Mouse (Mus musculus): ENCODE measurements around the gene Il6ra. TPM values are rescaled to one million over a fixed set of nuclear protein-coding genes. Genes with fewer than 3 reads are reported as not detected.

The Il6ra gene
- polyA plus RNA-seq (2014; fragmentation: Illumina TruSeq; extraction: RNeasy Lipid Tissue Mini Kit (QIAGEN cat#74804); ENCODE audit: low read depth, low replicate concordance): 3.1 TPM

DNA sequence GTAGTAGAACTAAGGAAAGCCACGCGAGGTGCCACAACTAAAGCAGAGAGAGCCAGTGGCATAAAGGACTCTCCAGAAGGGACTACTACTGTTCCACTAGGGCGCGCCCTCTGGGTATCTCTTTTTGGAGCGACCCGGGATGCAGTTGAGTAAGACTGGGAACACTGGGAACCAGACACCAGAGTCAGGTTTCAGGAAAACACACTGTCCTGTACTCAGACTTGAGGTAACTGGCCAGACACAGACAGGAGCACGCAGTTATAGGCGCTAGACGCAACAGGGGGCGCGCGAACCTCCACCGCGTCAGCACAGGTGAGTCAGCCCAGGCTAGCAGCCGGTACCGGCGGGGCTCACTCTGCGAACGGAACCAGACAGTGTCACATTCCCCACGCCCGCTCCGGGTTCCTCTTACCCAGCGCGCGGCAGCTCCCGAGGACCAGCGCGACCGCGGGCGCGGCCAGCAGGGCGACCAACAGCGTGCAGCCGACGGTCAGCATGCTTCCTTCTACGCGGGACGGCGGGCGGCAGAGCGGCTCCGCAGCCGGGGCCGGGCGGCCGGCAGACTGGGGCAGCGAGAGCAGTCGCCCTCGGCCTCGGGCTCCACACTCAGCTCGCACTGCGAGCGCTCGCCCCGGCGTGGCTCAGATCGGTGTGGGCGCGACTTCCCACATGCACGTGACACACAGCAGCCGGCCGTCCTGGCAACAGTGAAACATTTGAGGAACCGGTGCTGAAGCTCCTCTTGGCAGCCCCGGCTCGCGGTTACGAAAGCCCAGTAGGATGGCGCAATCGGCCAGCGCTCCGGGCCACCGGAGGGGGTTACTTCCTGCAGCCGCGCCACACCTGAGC is at the start of gene Il6ra:
Gene Il6ra (minus strand): TSS at position 654 of the 849 bp plus-strand sequence.

DNA sequence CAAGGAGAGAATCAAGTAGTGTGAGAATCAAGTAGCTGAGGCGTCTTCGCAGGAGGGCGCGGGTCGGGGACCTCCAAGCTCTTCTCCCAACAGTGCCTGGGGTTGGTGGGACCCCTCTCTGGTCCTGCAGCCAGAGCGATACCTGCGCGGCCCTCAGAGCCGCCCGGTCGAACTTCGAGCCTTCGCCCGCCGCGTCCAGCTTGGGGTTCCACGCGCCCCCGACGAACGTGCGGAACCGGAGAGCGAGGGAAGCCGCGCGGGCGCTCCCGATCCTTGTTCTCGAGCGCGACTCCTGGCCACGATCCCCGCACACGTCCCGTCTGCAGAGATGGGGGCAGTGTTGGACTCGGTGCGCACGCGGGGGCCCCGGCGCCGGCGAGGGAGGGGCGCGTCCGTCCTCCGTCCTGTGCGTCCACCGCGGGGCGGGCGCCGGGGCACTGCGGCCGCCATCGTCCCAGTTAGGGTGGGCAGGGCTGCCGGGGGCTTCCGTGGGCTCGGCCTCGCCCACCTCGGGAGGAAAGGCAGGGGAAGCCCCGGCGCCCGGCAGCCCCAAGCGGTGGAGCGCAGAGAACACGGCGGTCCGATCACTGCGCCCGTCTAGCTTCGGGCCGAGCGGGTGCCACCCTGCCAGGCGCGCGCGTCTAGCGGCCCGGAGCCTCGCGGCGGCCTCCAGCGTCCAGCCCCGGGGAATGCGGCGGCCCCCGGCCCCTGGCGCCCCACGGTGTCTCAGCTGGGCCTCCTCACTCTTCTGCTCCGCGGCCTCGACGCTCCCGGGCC is 82.0 kb downstream of the Il6ra start, which contains the start of gene She:
Gene She (plus strand): TSS at position 556 of the 777 bp plus-strand sequence.

Other genes starting within 250 kb of the Il6ra start
- 7.5 TPM for gene Adar, start 198.2 kb downstream of the Il6ra start, polyA plus RNA-seq (2014; fragmentation: Illumina TruSeq; extraction: RNeasy Lipid Tissue Mini Kit (QIAGEN cat#74804); ENCODE audit: low read depth, low replicate concordance)
- gene Chrnb2, start 148.6 kb downstream of the Il6ra start, polyA plus RNA-seq (2014; fragmentation: Illumina TruSeq; extraction: RNeasy Lipid Tissue Mini Kit (QIAGEN cat#74804); ENCODE audit: low read depth, low replicate concordance): 1.5 TPM
- gene Ube2q1, start 139.6 kb downstream of the Il6ra start, polyA plus RNA-seq (2014; fragmentation: Illumina TruSeq; extraction: RNeasy Lipid Tissue Mini Kit (QIAGEN cat#74804); ENCODE audit: low read depth, low replicate concordance): 80.7 TPM
- 11.1 TPM for gene She, start 81.8 kb downstream of the Il6ra start, polyA plus RNA-seq (2014; fragmentation: Illumina TruSeq; extraction: RNeasy Lipid Tissue Mini Kit (QIAGEN cat#74804); ENCODE audit: low read depth, low replicate concordance)
- 18.3 TPM for gene Atp8b2, start 50.3 kb upstream of the Il6ra start, polyA plus RNA-seq (2014; fragmentation: Illumina TruSeq; extraction: RNeasy Lipid Tissue Mini Kit (QIAGEN cat#74804); ENCODE audit: low read depth, low replicate concordance)
- 93.4 TPM for gene Hax1, start 85.6 kb upstream of the Il6ra start, polyA plus RNA-seq (2014; fragmentation: Illumina TruSeq; extraction: RNeasy Lipid Tissue Mini Kit (QIAGEN cat#74804); ENCODE audit: low read depth, low replicate concordance)
- 123 TPM for gene 4933434E20Rik, start 138.4 kb upstream of the Il6ra start, polyA plus RNA-seq (2014; fragmentation: Illumina TruSeq; extraction: RNeasy Lipid Tissue Mini Kit (QIAGEN cat#74804); ENCODE audit: low read depth, low replicate concordance)
- gene Ubap2l, start 139.4 kb upstream of the Il6ra start, polyA plus RNA-seq (2014; fragmentation: Illumina TruSeq; extraction: RNeasy Lipid Tissue Mini Kit (QIAGEN cat#74804); ENCODE audit: low read depth, low replicate concordance): 111 TPM
- 243 TPM for gene Tpm3, start 159.5 kb upstream of the Il6ra start, polyA plus RNA-seq (2014; fragmentation: Illumina TruSeq; extraction: RNeasy Lipid Tissue Mini Kit (QIAGEN cat#74804); ENCODE audit: low read depth, low replicate concordance)
- gene Nup210l, start 190.9 kb upstream of the Il6ra start, polyA plus RNA-seq (2014; fragmentation: Illumina TruSeq; extraction: RNeasy Lipid Tissue Mini Kit (QIAGEN cat#74804); ENCODE audit: low read depth, low replicate concordance): 0.87 TPM

Measured in adrenal gland, adult 10 weeks (tissue).